Mouse (Mus musculus) 416B (cell line): ENCODE data around the gene Gadd45a.

Experiments
- DNase-seq: peaks from one replicate; pipeline ENCODE4 v3.0.0; 2011; ENCODE audit warnings: low read depth

The Gadd45a gene

GRCm38 (mm10) chr6:67016520-67017111 is 20.6 kb downstream of the Gadd45a start:
- no peak for DNase-seq

GRCm38 (mm10) chr6:67015739-67016519 is 21.3 kb downstream of the Gadd45a start:
- DNase-seq: no peak

GRCm38 (mm10) chr6:67014679-67015075 is 22.6 kb downstream of the Gadd45a start:
- peak; percentile 75 for DNase-seq

- no peak for DNase-seq
These were observed 23.1 kb downstream of the Gadd45a start for GRCm38 (mm10) chr6:67013949-67014678.

- DNase-seq: no peak
These were observed 23.8 kb downstream of the Gadd45a start for GRCm38 (mm10) chr6:67013293-67013948.

- DNase-seq: no peak
These were observed 26.1 kb downstream of the Gadd45a start for GRCm38 (mm10) chr6:67011217-67011518.

GRCm38 (mm10) chr6:67010370-67011216 is 26.7 kb downstream of the Gadd45a start:
- DNase-seq: no peak

GRCm38 (mm10) chr6:67009888-67010287 is 27.4 kb downstream of the Gadd45a start:
- DNase-seq: no peak

- no peak for DNase-seq
These were observed 37.5 kb downstream of the Gadd45a start for GRCm38 (mm10) chr6:66999800-67000199.

- no peak for DNase-seq
These were observed 38.6 kb downstream of the Gadd45a start for GRCm38 (mm10) chr6:66998645-66999044.

- no peak for DNase-seq
These were observed 41.0 kb downstream of the Gadd45a start for GRCm38 (mm10) chr6:66996257-66996656.

- DNase-seq: peak; percentile 52
These were observed 41.4 kb downstream of the Gadd45a start for GRCm38 (mm10) chr6:66995825-66996224.

GRCm38 (mm10) chr6:66994981-66995380 is 42.3 kb downstream of the Gadd45a start:
- no peak for DNase-seq

- DNase-seq: no peak
These were observed 44.5 kb downstream of the Gadd45a start for GRCm38 (mm10) chr6:66992786-66993185.

- no peak for DNase-seq
These were observed 45.0 kb downstream of the Gadd45a start for GRCm38 (mm10) chr6:66992232-66992631.

- DNase-seq: peak; percentile 62
These were observed 47.7 kb downstream of the Gadd45a start for GRCm38 (mm10) chr6:66989518-66989917.

- DNase-seq: no peak
These were observed 48.2 kb downstream of the Gadd45a start for GRCm38 (mm10) chr6:66989037-66989436.

- no peak for DNase-seq
These were observed 48.9 kb downstream of the Gadd45a start for GRCm38 (mm10) chr6:66988363-66988762.

GRCm38 (mm10) chr6:66987643-66988042 is 49.6 kb downstream of the Gadd45a start:
- peak; percentile 42 for DNase-seq

- DNase-seq: no peak
These were observed 51.2 kb downstream of the Gadd45a start for GRCm38 (mm10) chr6:66986063-66986462.

GRCm38 (mm10) chr6:66985500-66985899 is 51.8 kb downstream of the Gadd45a start:
- no peak for DNase-seq
